Mouse (Mus musculus) cerebellum, adult 18-20 months (tissue): ENCODE measurements at regions not wholly inside any gene's neighbourhood (a gene's known extent, or its start where the extent isn't known, plus 50 kb on each side); places are given as distances from the start of the nearest gene placed in this dataset.

Source experiments
- DNase-seq, 2 experiments: peaks; one replicate each; pipeline ENCODE4 v3.0.0; 2021

GRCm38 (mm10) chr14:31891500-31892185, 61.2 kb upstream of the Ankrd28 start:
- DNase-seq = no peak

- no peak for DNase-seq
Observed at GRCm38 (mm10) chr14:31892186-31892510, 61.7 kb upstream of the Ankrd28 start.

GRCm38 (mm10) chr14:31896500-31896899, 66.0 kb upstream of the Ankrd28 start:
- no peak for DNase-seq

- DNase-seq = no peak
Observed at GRCm38 (mm10) chr14:31899504-31899903, 69.1 kb upstream of the Ankrd28 start.

GRCm38 (mm10) chr14:31899906-31900305, 69.5 kb upstream of the Ankrd28 start:
- no peak for DNase-seq

GRCm38 (mm10) chr14:31901901-31902300, 71.5 kb upstream of the Ankrd28 start:
- no peak for DNase-seq

- no peak for DNase-seq
Observed at GRCm38 (mm10) chr14:31903664-31904063, 73.2 kb upstream of the Ankrd28 start.

- DNase-seq = no peak
Observed at GRCm38 (mm10) chr14:31908591-31908990, 78.1 kb upstream of the Ankrd28 start.

- DNase-seq = no peak
Observed at GRCm38 (mm10) chr14:31909291-31909690, 78.8 kb upstream of the Ankrd28 start.

GRCm38 (mm10) chr14:31910809-31911208, 80.4 kb upstream of the Ankrd28 start:
- no peak for DNase-seq

GRCm38 (mm10) chr14:31918461-31918860, 88.0 kb upstream of the Ankrd28 start:
- DNase-seq = no peak

- DNase-seq = no peak
Observed at GRCm38 (mm10) chr14:31918921-31919320, 88.5 kb upstream of the Ankrd28 start.

GRCm38 (mm10) chr14:31929161-31929707, 98.8 kb upstream of the Ankrd28 start:
- DNase-seq = no peak

- DNase-seq = peak; percentile 60 to 64
Observed at GRCm38 (mm10) chr14:31930367-31930766, 98.4 kb upstream of the Galnt15 start.

- DNase-seq = no peak
Observed at GRCm38 (mm10) chr14:31931971-31932370, 96.8 kb upstream of the Galnt15 start.

- no peak for DNase-seq
Observed at GRCm38 (mm10) chr14:31933441-31933840, 95.3 kb upstream of the Galnt15 start.

GRCm38 (mm10) chr14:31933841-31934271, 94.9 kb upstream of the Galnt15 start:
- peak; percentile 66 to 74 for DNase-seq

GRCm38 (mm10) chr14:31934321-31934720, 94.5 kb upstream of the Galnt15 start:
- peak; percentile 24 to 42 for DNase-seq

- DNase-seq = no peak
Observed at GRCm38 (mm10) chr14:31934771-31935170, 94.0 kb upstream of the Galnt15 start.

GRCm38 (mm10) chr14:31935411-31935810, 93.4 kb upstream of the Galnt15 start:
- no peak for DNase-seq

GRCm38 (mm10) chr14:31936581-31936980, 92.2 kb upstream of the Galnt15 start:
- DNase-seq = no peak

- no peak for DNase-seq
Observed at GRCm38 (mm10) chr14:31940900-31941299, 87.9 kb upstream of the Galnt15 start.

- DNase-seq = peak in 1 of 2 experiments; percentile 18
Observed at GRCm38 (mm10) chr14:31942266-31942960, 86.4 kb upstream of the Galnt15 start.

GRCm38 (mm10) chr14:31944682-31945081, 84.1 kb upstream of the Galnt15 start:
- DNase-seq = no peak
